Mouse (Mus musculus) kidney, adult 18-20 months (tissue): ENCODE measurements at regions not wholly inside any gene's neighbourhood (a gene's known extent, or its start where the extent isn't known, plus 50 kb on each side); places are given as distances from the start of the nearest gene placed in this dataset.
A peak's percentile ranks its signal among the peaks of the same experiment; 100 is the strongest.
"Not testable (repeated sequence)": the region's sequence is repeated elsewhere in the genome, so short reads cannot be mapped to it uniquely, and the experiment has no call there.

Source experiments
- DNase-seq: peaks from one replicate; pipeline ENCODE4 v3.0.0; 2021

DNA sequence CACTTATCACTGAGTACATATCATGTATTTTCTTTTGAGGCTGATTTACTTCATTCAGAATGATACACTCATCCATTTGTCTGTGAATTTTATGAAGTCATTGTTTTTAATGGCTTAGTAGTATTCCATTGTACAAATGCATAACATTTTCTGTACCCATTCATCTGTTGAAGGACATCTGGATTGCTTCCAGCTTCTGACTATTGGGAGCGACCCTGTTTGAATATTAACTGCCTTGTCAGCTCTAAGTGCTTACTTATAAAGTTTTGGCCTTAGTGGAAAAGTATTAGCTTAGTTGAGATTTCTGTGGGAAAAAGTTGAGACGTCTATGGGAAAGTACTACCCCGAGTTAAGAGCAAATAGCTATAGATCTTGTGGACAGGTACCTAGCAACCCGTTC lies 120.4 kb downstream of the Hnmt start:
- DNase-seq: no peak

DNA sequence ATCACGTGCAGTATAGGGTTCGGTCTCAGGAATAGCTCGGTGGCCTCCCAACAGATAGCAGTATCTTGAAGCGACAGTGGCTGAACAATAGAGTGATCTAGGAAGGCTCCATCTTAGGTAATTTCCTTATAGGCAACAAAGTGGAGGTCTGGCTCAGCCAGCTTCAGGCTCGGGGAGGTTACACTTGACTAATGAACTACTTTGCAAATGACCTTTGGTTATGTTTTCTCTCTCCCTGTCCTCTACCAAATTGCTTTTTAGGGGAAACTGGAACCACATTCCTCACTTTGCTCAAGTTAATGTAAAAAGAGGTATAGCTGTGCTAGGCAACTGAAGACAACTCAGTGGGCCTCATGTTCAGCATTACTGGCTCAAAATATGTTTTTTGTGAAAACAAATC lies 122.3 kb downstream of the Hnmt start:
- DNase-seq: no peak

DNA sequence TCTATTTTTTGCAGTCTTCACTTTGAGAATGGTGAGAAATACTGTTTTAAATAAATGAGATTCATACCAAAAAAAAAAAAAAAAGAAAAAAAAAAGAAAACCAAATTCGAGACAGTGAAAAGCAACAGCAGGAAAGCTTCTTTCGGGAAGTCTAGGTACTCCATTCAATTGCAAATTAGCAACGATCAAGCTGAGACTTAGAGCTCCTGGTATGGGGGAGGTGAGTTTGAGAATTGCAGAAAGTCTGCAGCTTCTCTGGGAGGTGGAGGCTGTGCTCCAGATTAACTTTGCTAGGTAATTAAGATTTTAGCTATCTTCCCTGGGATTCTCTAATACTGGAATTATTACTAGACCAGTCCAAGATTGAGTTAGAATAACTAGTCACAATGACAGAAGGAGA lies 140.4 kb downstream of the Hnmt start:
- not testable (repeated sequence) for DNase-seq

DNA sequence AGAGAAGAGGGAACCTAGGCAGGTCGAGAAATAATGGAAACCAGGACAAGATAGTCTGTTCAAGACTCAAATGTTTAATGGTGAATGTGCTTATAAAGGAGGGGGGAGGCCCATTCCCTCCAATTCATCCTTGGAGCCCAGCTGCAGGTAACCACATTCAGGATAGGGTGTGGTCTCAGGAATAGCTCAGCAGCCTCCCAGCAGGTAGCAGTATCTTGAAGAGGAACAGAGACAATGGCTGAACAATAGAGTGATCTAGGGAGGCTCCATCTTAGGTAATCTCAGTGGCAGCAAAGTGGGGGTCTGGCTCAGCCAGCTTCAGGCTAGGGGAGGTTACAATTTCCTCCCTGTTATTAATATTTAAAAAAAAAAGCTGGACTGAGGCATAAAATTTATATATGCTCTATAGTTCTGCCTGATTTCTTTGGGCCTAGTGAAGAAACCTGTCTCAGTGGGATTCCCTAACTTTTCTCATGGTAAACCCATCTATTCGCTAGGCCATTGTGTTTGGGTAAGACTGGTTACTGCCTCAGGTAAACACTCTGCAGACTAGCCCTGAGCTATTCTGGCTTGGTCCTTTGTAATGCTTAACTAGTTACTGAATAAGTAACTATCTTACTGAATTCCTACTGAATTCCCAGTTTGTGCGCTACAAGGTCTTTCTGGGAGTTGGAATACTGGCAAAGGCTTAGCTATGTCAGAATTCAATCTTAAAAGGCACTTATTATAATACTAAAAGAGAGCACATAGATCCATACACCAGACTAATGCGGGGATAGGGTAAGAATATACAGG lies 142.1 kb downstream of the Hnmt start:
- DNase-seq: not testable (repeated sequence)

GRCm38 (mm10) chr2:23899046-23899445 lies 150.1 kb downstream of the Hnmt start:
- DNase-seq: no peak

- no peak for DNase-seq
Observed at GRCm38 (mm10) chr2:23897011-23897410, 152.2 kb downstream of the Hnmt start.

DNA sequence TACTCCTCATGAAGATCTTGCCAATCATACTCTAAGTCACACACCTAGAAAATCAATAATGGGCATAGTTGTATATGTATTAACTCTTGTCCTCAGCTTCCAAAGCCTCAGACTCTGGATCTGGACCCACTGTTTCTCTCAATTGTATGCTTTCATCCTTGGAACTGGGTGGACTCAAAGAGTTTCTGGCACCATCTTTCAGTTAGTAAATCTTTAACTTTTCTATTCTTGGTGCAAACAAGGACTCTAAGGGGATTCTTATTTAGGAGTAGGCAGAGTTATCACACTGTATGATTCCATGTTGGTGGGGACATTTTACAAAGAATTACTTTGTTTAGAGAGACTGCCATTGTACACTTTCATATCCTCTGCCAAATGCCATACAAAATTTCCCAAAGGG lies 156.0 kb downstream of the Hnmt start:
- DNase-seq: no peak

DNA sequence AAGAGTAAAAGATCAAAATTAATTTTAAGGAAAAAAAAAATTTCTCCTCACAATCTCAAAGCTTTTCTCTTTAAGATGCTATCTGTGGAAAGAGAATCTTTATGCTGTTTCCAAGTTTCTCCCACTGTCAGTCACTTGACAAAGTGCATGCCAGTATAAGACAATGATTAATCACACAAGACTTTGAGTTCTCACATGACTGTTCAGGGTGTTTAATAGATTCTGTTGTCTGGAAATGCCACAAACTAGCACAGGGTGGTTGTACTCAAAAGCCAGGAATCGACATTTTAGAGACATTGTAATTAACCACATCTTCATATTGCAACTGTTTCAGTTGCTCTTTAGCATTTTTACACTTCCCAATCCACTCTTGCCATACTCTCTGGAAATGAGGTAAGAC lies 181.8 kb downstream of the Hnmt start:
- no peak for DNase-seq

- DNase-seq: peak; percentile 52
Observed at GRCm38 (mm10) chr2:23866326-23866725, 182.9 kb downstream of the Hnmt start.

DNA sequence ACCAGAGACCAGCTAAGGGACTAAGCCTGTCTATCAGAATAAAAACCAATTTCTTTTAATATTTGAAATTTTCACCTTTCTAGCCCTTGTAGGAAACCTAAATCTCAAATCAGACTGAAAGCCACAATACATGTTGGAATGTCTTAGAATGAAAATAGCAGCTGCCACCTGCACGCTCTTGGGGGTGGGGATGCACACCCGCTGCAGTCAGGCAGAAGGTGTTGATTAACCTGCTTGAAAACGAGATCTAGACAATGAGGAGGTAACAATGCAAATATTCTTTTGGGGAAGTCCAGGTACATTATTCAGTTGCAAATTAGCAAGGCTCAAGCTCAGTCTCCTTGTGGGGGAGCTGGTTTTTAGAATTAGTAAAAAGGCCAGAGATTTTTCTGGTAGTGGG lies 186.9 kb downstream of the Hnmt start:
- not testable (repeated sequence) for DNase-seq
